Mouse (Mus musculus) bone marrow macrophage, adult 2 months (primary cell): ENCODE results near the gene Kyat3.

ENCODE experiments used
- CTCF ChIP-seq: IDR thresholded peaks from 2 replicates; pipeline ENCODE4 v1.5.1; 2012; ENCODE audit warnings: low read depth, mild to moderate bottlenecking, low read length, moderate library complexity
- POLR2A ChIP-seq: IDR thresholded peaks from 2 replicates; pipeline ENCODE4 v1.6.1; 2012; ENCODE audit warnings: mild to moderate bottlenecking, low read depth, low read length, borderline replicate concordance

DNA sequence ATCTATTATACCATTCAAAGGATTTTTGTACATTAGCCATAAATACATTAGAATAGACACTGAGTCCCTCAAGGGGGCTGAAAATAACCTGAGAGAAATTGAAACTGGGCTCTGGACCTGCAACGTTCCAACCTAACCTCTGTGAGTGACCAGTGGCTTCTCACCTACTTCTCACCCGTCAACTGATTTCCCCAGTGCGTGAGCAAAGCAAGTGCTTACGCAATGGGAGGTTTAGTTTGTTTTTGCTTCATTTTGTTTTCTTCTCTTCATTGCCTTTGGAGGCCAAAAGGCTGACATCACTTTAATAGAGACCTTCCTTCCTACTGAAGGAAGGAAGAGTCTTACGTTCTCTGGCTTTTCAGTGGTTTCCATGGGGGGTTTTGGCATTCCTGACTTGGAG, 10.5 kb downstream of the Kyat3 start:
- no peak for TF ChIP-seq CTCF
- no peak for TF ChIP-seq POLR2A
